9 mouse cellular contexts compared by ENCODE assay signal in genomic region chr2:179661998-179662714, GRCm38 (mm10).
A peak's percentile ranks its signal among the peaks of the same experiment; 100 is the strongest.
DNase-seq lines count a peak whose midpoint lies in the region; ATAC-seq lines count a peak whose summit lies in the region.
"Had no signal": no experiment of that assay in that cellular context is flagged by ENCODE, and none has a peak within 500 bp of the region (broad histone marks: within the 10 kb centered on the region; RNA-seq: fewer than 3 reads in every experiment).

No protein-coding gene starts in this region.

- peaks cover 9% of the 10 kb centered on the region; the same call in 1 of the 2 replicates for H3K4me1 ChIP-seq in lung, embryonic 15.5 days
- peaks cover 30% of the 10 kb centered on the region for H3K4me1 ChIP-seq in hindbrain, embryonic 10.5 days (replicated peaks)
- peaks cover 6% of the 10 kb centered on the region; the same call in 1 of the 2 replicates for H3K4me1 ChIP-seq in stomach, embryonic 14.5 days (ENCODE audit: control insufficient read depth, insufficient read depth, low read length)

- peaks cover 14% of the 10 kb centered on the region for H3K27me3 ChIP-seq in lung, embryonic 15.5 days
- peaks cover 94% of the 10 kb centered on the region for H3K27me3 ChIP-seq in hindbrain, embryonic 10.5 days (ENCODE audit: insufficient read depth, poor library complexity, severe bottlenecking)
- H3K27me3 ChIP-seq in stomach, embryonic 14.5 days (ENCODE audit: control insufficient read depth, insufficient read depth, low read length) = no peaks in the 10 kb centered on the region

- no peak overlapping the region for H3K27ac ChIP-seq in lung, embryonic 15.5 days
- no peak overlapping the region for H3K27ac ChIP-seq in hindbrain, embryonic 10.5 days
- no peak overlapping the region for H3K27ac ChIP-seq in stomach, embryonic 14.5 days (ENCODE audit: low read length)

- H3K4me2 ChIP-seq in lung, embryonic 15.5 days = peak overlapping the region; percentile 43
- peak overlapping the region; percentile 40 for H3K4me2 ChIP-seq in stomach, embryonic 14.5 days (replicated peaks; ENCODE audit: low read depth, low read length)

- 0 out of 2 replicates have a peak overlapping the region, but pooled peaks have one; percentile 4 for H3K4me3 ChIP-seq in lung, embryonic 15.5 days
- peak overlapping the region; percentile 33 for H3K4me3 ChIP-seq in hindbrain, embryonic 10.5 days
- H3K4me3 ChIP-seq in stomach, embryonic 14.5 days (ENCODE audit: low read depth, low read length) = peak overlapping the region; percentile 13; the same call in 1 of the 2 replicates
- H3K4me3 ChIP-seq: myocyte had no signal

- ATAC-seq in lung, embryonic 15.5 days (ENCODE audit: borderline replicate concordance, extremely low read depth, low FRiP score, low TSS enrichment) = no peak; the same call in 1 of the 2 replicates
- ATAC-seq in stomach, embryonic 14.5 days (ENCODE audit: insufficient number of reproducible peaks, insufficient read depth, low FRiP score, low read depth) = no peak
- ATAC-seq in activated CD4-positive, CD25-positive, alpha-beta regulatory T cell, adult 4 months = no peak
- no peak for ATAC-seq in CD4-positive, CD25-positive, alpha-beta regulatory T cell, adult 4 months

- WGBS in lung, embryonic 15.5 days = 3% methylated on average over 20 of the region's 20 CpGs
- 4% methylated on average over 20 of the region's 20 CpGs for WGBS in hindbrain, embryonic 10.5 days
- 4% methylated on average over 20 of the region's 20 CpGs for WGBS in stomach, embryonic 14.5 days

- DNase-seq in lung, postnatal 4 days = no peak
- DNase-seq in hindbrain, embryonic 10.5 days (ENCODE audit: low spot score) = peak; percentile 33
- DNase-seq in kidney, postnatal 36 days = peak; percentile 35 to 45
- no peak for DNase-seq in cerebellum, adult 9-11 months

- no peaks in the 10 kb centered on the region for H3K9me3 ChIP-seq in lung, embryonic 15.5 days
- peaks cover 8% of the 10 kb centered on the region; the same call in 1 of the 2 replicates for H3K9me3 ChIP-seq in hindbrain, embryonic 10.5 days
- no peaks in the 10 kb centered on the region for H3K9me3 ChIP-seq in stomach, embryonic 14.5 days (ENCODE audit: control insufficient read depth, low read depth, low read length)

- no peak overlapping the region for H3K9ac ChIP-seq in lung, embryonic 15.5 days
- H3K9ac ChIP-seq in stomach, embryonic 14.5 days (replicated peaks; ENCODE audit: low read depth, low read length) = no peak overlapping the region

- no peaks in the 10 kb centered on the region for H3K36me3 ChIP-seq in lung, embryonic 15.5 days
- H3K36me3 ChIP-seq in hindbrain, embryonic 10.5 days = no peaks in the 10 kb centered on the region
- no peaks in the 10 kb centered on the region for H3K36me3 ChIP-seq in stomach, embryonic 14.5 days (ENCODE audit: control insufficient read depth, insufficient read depth, low read length)

Comparison
In these comparisons a context has a peak if more than half of its experiments do, and no peak if none do; other contexts are left out.
1. DNase-seq: peak in hindbrain, embryonic 10.5 days (single experiment) and kidney, postnatal 36 days (2 of 2); none in lung, postnatal 4 days (0 of 2) and cerebellum, adult 9-11 months (single experiment).
2. Peak in every context shown above with its lines, with median percentiles within 50 percentile points of each other: H3K4me3 ChIP-seq.